Mouse (Mus musculus): ENCODE data around the gene Frmd4a.

The Frmd4a gene

DNA sequence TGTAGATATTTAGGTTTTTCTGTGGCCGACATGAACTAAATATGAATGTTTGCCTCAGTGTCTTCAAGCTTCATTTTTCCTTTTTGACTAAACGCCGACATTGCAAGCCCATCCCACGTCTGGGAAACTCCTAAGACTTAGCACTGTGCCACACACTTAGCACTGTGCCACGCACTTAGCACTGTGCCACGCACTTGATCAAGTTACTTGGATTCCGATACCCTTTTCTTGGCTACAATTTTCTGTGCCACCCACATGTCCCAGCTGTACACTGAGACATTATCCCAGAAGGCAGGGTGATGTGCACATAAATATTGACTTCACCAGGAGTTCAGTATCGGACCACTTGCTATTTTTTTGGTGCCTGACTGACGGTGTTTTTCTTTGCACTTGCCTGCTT is 482.4 kb downstream of the Frmd4a start:
- no peak for DNase-seq

DNA sequence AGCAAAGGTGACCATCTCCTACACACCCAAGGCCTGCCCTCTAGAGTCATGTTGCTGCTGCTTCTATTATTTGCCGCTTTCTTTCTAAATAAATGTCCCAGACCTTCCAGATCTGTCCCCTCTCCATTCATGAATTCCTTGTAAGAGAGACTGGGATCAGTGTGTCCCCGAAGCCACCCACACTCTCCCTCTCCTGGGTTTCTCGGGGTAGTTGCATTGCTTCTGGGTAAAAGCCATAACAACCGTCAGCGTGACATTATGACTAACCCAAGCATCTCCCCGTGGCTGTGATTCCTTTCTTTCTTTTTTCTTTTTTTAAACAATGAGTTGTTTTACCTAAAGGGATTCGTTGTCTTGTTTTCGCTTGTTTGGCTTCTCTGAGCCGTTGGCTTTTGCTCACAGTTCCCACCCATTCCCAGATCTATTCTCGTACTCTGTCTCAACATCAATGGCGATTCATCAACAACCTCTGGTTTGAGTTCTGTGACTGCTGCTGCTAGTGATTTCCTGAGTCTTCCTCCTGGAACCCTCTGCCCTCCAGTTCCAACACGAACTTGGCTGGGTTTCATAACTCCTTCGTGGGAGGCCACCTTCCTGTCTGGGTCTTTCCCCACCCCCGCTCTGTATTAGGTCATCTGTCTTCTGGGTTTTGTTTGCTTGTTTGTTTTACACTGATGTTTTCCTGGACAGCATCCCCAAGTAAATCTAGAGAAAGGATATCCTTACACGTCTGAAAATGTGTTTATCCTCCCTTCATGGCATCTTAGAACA is 483.9 kb downstream of the Frmd4a start:
- no peak for DNase-seq

DNA sequence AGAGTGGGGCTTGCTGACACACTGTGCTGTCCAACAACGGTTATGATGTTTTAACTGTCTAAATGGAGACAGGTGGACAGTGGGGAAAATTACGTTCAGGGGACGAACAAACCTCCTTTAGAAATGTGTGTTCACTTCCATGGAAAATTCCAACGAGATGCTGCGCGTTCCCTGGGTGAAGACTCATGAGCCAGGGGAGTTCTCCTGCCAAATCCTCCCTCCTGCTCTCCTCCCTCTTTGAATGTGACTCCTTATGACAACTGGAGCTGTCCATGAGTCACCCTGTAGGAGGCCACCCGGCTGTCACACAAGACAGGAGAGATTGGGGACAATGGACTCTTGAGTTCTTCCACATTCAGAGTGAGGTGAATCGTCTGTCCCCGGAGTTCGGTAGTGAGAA is 486.9 kb downstream of the Frmd4a start:
- DNase-seq: no peak

DNA sequence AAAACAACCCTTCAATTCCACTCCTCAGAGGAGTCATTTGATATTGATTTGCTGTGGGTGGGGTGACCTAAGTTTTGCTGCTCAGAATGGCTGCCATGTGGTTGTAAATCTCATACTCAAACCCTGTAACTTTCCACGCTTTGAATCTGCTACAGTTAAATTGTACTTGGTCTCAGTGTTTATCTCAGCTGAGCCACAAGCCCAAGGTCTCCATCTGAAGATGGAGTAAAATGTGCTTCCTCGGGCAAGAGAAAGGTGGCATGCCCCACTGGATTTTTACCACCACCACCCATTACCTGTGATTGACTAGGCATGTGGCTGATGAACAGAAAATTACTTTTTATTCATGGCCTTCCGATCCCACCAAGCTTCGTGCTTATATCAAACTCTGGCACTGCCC is 488.2 kb downstream of the Frmd4a start:
- no peak for DNase-seq

DNA sequence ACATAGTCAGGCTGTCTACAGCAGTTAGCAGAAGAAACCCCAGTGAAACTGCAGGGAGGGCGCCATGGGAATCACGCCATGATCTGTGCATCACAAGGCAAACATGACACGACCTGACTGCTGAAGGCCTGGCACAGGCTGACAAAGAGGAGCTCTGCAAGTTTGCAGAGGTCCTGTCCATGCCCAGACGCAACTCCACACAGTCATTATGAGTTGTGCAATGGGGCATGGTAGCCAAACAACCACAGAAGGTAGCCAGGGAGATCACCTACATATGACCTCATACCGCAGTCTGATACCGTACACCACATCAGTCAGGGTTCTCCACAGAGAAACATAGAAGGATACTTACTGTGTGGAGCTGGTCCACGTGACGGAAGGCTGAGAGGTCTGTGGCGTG is 489.1 kb downstream of the Frmd4a start:
- DNase-seq: no peak

DNA sequence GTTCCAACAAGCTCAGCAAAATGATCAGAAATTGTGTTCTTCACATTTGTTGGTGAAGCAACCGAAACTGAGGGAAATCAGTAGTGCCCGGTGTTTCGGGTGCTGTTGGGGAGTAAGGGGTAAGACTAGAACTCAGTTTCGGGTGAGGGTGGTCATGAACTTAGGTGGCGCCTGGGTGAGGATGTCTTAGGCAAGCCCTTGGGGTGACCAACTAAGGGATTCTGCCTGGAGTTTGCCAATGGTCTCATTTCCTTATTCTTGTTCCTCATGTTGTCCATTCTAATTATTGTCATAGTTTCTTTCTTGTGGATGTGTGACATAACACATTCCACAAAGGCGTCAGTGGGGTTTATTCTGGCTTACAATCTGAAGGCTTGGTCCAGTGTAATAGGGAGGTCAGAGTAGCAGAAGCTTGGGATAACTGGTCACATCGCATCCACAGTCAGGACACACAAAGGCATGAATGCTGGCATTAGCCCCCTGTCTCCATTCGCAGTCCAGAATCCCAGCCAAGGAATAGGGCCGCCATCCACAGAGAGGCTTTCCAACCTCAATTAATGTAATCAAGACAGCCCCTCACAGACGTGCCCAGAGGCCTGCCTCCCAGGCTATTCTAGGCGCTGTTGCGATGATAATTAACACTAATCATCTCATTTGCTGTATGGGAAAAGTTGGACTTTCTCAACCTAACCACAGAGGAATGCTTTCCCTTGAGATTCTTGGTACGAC is 490.5 kb downstream of the Frmd4a start:
- no peak for DNase-seq

DNA sequence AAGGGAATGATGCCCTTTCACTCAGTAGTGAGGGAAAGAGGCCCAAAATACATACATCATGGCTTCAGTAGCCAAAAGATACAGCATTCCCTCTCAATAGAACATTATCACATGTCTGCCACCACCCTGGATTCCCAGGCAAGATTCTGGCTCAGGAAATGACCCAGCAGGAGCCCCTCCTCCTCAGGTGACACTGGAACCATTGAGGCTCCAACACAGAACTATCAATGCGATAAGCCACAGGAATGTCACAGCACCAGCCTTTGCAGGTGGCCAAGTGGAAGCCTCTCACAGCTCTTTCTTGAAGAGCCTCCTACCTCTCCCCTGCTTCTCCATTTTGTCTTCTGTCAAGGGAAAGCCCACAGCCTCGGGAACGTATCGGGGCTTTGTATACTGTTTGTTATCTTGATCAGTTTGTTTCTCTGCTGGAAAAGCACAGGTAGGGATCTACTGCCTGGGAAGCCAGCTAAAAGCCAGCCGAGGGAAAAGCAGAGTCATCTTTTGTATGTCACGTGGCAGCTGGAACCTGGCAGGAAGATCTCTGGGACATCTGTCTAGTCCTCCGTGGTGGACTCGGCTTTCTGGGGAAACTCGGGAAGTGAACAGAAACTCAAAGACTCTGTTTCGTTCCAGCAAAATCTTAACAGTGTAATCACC is 491.6 kb downstream of the Frmd4a start:
- no peak for DNase-seq

DNA sequence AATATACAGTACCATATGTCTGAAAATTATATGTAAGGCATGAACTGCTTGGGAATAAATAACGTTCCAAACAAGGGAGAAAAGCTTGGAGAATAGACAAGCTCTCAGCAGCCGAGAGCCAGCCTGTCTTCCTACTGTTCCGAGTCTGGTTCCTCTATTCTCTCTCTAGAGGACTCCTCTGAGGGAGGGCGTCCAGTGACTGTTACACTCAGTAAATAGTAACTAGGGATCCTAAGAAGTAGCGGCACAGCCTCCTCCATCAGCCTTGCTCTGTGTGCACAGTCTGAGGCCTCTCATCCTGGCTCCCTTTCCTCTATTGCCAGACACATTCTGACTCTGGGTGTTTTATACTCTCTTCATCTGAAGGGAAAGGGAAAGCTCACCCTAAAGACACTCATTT is 492.2 kb downstream of the Frmd4a start:
- no peak for DNase-seq

DNA sequence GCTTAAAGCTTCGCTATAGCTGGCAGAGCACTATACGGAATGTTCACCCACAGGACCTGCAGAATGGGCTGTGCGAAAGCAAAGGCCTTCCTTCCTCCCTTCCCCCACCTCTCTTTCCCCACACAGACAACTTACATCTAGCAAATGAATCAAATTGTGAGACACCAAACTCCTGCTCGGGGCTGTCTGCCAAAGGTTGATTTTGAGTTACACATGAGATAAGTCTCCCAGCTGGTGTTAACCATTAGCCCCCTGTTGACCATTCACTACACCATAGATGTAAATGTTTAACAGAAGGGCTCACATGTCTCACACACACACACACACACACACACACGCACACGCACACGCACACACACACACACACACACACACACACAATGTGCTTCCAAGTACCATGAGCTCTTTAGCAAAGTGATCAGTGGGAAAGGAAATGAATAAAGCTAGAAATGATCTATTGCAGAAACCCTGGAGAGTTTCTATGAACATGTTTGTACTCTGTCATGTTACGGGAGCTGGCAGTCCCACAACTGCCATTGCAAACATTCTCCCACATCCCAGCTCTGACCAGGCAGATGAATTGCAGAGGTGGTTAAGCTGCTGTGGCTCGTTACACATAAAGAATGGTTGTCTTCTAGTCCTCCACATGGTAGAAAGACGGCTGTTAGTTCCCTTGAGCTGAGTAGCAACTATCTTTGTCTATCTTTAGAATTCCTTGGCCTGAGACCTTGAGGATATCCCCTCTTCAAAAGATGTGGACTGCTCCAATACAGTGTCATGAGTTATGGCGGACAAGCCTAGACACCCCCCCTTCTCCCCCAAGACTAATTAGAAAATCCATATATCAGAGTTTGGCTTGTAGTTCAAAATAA is 492.9 kb downstream of the Frmd4a start:
- no peak for DNase-seq

DNA sequence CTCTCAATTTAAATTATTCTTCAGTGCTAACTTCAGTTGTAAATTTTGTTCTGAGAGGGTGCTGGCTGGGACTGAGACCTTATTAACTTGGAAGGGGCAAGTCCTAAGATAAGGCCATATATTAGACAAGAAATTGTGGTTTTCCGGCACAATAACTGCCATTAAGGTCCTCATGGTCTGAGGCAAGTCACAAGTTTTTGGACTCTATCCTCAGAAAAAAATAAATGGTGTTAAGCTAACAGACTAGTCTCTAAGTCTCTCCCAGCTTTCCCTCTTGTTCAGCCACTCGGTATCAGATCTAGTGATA is 493.5 kb downstream of the Frmd4a start:
- no peak for DNase-seq

DNA sequence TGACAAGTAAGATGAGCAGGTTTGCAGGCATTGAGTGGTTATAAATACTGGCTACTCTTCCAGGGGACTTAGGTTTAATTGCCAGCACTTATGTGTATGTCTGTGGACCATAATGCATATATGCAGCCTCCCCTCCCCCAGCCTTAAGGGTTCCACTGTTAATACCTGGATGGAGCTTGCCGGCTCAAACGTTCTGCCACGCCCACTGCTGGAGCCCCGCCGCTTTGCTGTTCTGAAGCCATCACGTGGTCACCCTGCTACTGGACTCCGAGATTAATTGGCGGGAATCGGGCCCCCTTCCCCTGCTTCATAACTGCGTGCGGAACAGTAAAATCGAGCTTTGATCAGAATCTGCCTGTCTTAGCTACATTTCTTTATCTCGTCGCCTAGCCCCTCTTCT is 495.1 kb downstream of the Frmd4a start:
- no peak for DNase-seq

DNA sequence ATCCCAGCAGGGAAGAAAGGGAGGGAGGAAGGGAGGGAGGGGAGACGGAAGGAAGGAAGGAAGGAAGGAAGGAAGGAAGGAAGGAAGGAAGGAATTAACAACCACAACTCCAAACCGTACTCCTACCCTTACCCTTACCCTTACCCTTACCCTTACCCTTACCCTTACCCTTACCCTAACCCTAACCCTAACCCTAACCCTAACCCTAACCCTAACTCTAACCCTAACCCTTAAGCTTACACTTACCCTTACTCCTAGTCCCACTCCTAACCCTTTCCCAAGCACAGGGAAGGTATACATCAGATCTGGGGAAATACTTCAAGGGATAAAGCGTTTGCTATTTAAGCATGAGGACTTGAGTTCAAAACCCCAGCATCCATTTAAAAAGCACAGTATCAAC is 498.4 kb downstream of the Frmd4a start:
- DNase-seq: no peak

DNA sequence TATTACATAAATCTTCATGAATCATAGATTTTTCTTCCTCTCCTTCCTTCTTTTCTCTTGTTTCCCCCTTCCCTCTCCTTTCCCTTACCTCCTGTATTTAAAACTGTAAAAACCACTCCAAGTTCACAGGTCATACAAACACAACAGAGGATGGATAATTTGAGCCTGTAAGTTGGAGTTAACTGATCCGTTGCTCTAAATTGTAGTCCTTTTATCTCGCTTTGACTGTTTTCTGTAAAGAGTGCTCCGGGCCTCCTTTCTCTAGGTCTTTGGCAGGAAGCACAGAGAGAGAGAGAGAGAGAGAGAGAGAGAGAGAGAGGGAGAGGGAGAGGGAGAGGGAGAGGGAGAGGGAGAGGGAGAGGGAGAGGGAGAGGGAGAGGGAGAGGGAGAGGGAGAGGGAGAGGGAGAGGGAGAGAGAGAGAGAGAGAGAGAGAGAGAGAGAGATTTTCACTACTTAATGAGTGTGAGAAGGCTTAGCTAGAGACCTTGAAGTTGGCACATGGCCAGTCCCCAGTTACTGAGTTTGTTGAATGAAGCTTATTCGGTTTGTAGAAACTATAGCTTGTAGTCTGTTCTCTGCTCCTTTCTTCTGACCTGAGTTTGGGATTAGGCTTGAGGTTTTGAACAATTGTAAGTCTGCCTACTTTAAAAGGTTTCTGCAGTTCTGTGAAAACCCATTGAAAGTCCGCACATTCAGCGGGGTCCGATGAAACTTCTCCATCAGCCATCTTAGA is 499.5 kb downstream of the Frmd4a start:
- peak; percentile 68 for DNase-seq

DNA sequence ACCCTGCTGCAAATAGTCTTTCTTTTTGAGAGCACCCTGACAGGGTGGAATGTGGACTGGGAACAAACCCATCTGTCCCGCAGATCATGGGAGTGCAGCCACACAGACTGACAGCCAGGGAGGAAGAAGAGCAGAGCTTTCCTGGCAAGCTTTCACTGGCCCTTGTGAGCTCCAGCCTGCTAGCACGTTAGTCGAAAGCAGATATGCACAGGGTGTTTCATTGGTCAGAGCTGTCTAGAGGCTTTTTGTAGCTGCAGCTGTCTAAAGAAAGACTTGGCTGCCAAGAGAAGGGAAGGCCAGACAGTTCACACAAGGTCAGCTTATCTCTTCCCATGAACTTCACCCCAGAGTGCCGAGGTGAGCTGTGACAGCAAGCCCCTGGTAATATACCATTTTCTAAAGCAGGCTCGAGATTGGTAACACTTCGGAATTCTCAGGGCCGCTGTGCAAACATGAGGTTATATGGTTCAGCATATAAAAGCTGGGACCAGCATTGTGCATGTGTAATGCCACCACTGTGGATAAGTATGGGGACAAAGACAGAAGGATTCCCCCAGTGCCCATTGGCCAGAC is 500.1 kb downstream of the Frmd4a start:
- no peak for DNase-seq

DNA sequence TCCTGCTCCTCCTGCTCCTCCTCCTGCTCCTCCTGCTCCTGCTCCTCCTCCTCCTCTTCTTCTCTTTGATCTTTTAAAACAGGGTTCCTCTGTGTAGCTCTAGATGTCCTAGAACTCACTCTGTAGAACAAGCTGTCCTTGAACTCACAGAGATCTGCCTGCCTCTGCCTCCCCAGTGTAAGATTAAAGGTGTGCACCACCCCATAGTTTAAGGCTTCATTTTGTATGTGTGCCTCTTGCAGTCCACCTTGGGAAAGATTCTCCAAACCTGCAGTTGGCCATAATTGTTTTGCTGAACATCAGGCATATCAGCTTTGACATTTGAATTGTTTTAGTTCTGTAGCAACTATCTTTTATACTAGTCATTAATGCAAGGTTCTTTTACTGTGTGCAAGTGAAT is 501.0 kb downstream of the Frmd4a start:
- no peak for DNase-seq

DNA sequence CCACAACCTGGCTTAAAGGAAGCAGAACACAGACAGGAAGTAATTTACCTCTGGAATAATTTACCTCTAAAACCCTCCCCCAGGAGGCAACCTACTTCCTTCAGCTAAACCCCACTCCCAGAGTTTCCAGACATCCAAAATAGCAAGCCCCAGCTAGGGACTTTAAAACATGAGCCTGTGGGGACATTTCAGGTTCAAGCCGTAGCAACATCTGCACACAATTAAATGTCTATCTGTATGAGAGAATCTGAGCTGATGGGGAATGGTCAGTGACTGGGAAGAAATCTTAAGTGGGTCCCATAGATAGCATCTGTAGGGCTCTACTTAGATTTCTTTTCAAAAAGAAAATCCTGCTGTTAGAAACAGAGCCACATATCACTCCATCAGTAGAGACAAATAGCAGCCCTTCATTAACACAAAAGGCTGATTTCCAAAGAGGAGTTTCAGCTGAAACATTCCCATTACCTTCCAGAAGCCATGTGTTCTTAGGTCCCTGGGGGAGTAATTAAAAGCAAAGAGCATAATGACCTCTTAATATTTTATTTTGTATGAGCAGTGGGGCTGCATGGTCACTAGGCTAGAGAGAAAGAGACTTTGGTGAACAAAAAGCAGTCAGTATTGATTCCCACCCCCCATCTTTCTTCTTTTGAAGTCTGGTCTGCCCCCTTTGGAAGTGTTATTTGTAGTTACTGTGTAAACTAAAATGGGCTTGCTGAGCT is 505.4 kb downstream of the Frmd4a start:
- DNase-seq: no peak

DNA sequence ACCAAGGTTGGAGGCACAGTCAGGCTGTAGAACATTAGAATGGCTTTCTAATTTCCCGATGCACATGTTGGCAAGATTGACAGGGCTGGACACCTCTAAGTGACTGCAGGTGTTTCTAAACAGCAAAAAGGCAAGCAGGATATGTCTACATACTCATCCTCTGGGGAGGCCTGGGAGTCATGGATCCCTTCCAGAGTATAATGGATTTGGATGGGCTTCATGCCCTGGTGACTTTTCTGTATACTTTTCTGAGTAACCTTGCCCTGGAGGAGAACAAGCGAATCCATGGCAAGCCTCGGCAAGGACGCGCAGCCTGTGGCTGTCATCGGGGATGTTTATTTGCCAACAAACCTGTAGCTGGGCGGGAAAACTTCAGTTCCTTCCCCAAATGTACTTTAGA is 509.6 kb downstream of the Frmd4a start:
- DNase-seq: no peak

DNA sequence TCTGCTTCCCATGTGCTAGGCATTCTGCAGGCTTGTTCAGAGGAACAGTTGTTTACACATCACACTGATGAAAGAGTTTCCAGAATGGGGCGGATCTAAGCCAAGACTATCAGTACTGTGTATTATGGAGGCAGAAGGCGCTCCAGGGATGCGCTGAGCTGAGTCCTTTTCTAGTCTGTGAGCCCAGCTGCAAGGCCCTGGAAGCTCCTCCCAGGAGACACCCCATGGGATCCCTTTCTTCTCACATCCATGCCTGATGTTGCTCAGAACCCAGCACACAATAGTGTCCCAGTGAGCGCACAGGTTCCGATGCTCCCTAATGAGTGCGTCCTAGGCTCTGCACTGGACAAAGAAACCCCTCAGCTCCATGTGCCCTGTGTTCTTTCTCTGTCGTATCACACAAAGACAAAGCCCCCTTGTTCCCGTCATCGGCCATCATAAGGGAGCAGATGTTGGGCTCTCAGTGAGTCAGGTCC is 511.8 kb downstream of the Frmd4a start:
- DNase-seq: no peak

DNA sequence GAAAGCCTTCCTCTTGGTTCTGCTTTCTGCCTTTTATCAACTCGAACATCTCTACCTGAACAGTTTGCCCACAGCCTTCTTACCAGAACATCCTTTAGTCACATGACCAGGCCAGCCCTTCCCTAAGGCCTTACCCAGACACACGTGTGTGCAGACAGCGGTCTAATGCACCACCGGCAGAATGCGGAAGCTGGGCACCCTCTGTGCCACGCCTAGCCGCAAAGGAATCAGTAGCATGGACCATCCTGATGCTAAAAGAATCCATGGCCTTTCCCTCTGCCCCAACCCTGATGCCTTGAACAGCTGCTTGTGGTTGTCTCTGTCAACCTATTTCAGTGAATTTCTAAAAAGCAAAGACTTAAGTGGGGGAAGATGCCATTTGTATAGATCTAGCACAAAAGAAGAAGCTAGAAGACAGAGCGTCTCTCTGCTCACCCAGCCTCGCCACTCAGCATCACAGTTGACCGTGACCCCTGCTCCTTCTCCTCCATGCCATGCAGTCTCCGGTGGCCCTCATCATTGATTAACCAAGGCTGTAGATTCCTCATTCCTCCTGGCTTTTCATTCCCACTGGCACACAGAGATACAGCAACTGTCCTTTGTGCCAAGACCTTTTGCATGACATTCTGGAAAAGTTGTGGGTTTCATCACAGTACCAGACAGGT is 514.1 kb downstream of the Frmd4a start:
- no peak for DNase-seq

DNA sequence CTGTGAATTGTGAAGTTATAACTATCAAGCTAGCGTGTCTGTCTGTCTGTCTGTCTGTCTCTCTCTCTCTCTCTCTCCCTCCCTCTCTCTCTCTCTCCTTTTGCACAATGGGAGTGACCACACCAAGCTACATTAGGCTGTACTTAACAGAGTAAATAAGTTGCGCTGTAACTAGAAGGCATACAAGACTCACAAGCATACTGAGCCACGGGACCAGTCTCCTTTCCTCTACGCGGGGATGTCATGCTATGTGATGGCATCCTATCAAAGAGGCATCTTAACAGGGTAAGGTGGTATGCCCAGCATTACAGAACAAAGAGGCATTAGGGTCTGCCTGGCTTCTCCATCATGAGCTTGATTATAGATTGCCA is 514.7 kb downstream of the Frmd4a start:
- no peak for DNase-seq

DNA sequence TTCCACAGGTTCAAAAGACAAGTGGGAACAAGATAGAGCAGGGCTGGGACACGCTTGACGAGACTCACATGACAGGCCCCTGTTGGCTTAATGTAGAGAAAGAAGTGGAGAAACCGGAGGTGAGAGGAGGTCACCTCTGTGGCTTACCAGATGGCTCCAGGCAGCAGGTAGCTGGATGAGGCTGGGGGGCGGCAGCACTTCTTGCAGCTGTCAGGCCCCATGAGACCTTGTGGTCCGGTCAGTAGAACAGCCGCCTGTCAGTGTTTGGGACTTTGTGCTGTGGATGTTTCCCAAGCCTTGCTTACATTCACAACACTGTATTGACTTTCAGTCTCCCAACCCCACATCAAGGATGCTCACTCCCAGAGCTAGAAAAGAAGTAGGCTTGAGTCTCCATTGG is 515.4 kb downstream of the Frmd4a start:
- no peak for DNase-seq
